ENCODE assay signal across 30 mouse cellular contexts in the genomic region with DNA sequence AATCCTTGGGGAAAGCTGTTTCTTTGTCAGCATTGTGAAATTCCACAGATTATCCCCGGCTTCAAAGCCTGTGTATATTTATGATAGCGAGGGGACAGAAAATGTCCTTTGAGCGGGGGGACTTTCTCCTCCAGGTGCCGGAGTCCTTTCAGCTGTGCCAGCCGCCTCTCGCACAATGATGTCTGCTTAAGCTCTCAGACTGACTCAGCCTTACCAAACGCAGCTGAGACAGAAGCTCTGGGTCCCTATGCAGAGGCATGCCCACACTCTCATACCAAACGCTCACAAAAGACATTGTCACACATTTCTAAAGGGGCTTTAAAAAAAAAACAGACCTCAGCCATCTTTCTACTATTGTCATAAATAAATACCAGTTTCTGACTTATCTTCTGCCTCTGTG.
DNase-seq lines count a peak whose midpoint lies in the region; ATAC-seq lines count a peak whose summit lies in the region.
"Had no signal": no experiment of that assay in that cellular context is flagged by ENCODE, and none has a peak within 500 bp of the region (broad histone marks: within the 10 kb centered on the region; RNA-seq: fewer than 3 reads in every experiment).

No protein-coding gene starts in this region.

- no peak overlapping the region for H3K4me2 ChIP-seq in forebrain, embryonic 14.5 days (ENCODE audit: low read length)
- no peak overlapping the region for H3K4me2 ChIP-seq in forebrain, embryonic 13.5 days
- peak overlapping the region; percentile 20; the same call in 1 of the 2 replicates for H3K4me2 ChIP-seq in stomach, embryonic 16.5 days (ENCODE audit: low read depth, low read length)
- H3K4me2 ChIP-seq: embryonic facial prominence, embryonic 12.5 days; heart, embryonic 15.5 days; limb, embryonic 15.5 days; liver, embryonic 13.5 days; neural tube, embryonic 13.5 days had no signal

- no peak for ATAC-seq in forebrain, embryonic 14.5 days
- no peak for ATAC-seq in forebrain, embryonic 13.5 days
- no peak for ATAC-seq in stomach, embryonic 16.5 days (ENCODE audit: insufficient read depth, low FRiP score)
- ATAC-seq: activated CD4-positive, CD25-positive, alpha-beta regulatory T cell, adult 4 months; forebrain, embryonic 16.5 days; hindbrain, postnatal 0 days; lung, postnatal 0 days had no signal

- H3K9ac ChIP-seq in forebrain, embryonic 14.5 days (ENCODE audit: low read length), result no peak overlapping the region
- no peak overlapping the region for H3K9ac ChIP-seq in forebrain, embryonic 13.5 days
- H3K9ac ChIP-seq in stomach, embryonic 16.5 days (ENCODE audit: low read length), result no peak overlapping the region
- H3K9ac ChIP-seq: embryonic facial prominence, embryonic 12.5 days; heart, embryonic 15.5 days; limb, embryonic 15.5 days; liver, embryonic 13.5 days; neural tube, embryonic 13.5 days had no signal

- H3K27me3 ChIP-seq in forebrain, embryonic 14.5 days (replicated peaks; ENCODE audit: control insufficient read depth, insufficient read depth, low read length), result no peaks in the 10 kb centered on the region
- no peaks in the 10 kb centered on the region for H3K27me3 ChIP-seq in forebrain, embryonic 13.5 days
- no peaks in the 10 kb centered on the region for H3K27me3 ChIP-seq in stomach, embryonic 16.5 days (ENCODE audit: control insufficient read depth, insufficient read depth, low read length)
- H3K27me3 ChIP-seq: CH12.LX; embryonic facial prominence, embryonic 12.5 days; heart, embryonic 15.5 days; limb, embryonic 15.5 days; liver, embryonic 13.5 days; neural tube, embryonic 13.5 days had no signal

- no peaks in the 10 kb centered on the region for H3K36me3 ChIP-seq in forebrain, embryonic 14.5 days (ENCODE audit: control insufficient read depth, insufficient read depth, low read length)
- no peaks in the 10 kb centered on the region for H3K36me3 ChIP-seq in forebrain, embryonic 13.5 days (ENCODE audit: poor library complexity, severe bottlenecking)
- no peaks in the 10 kb centered on the region for H3K36me3 ChIP-seq in stomach, embryonic 16.5 days (ENCODE audit: control insufficient read depth, insufficient read depth, low read length)
- H3K36me3 ChIP-seq: embryonic facial prominence, embryonic 12.5 days; heart, embryonic 10.5 days; heart, embryonic 15.5 days; limb, embryonic 15.5 days; liver, embryonic 13.5 days; neural tube, embryonic 13.5 days had no signal

- peak; percentile 17 for DNase-seq in forebrain, embryonic 14.5 days (ENCODE audit: low spot score)
- peak; percentile 3 to 19 for DNase-seq in left cerebral cortex, postnatal 25 days (ENCODE audit: low spot score in 2 of 2)
- no peak for DNase-seq in left cerebral cortex, postnatal 4 days
- peak; percentile 4 to 9 for DNase-seq in right cerebral cortex, adult 2 months (ENCODE audit: low spot score in 2 of 2)
- no peak for DNase-seq in right cerebral cortex, postnatal 14 days
- no peak for DNase-seq in kidney, postnatal 10 days
- DNase-seq: adrenal gland, adult 8-10 months; cerebellum, adult 11 months; cerebellum, adult 9-11 months; embryo, embryonic 11 days; gastrocnemius, postnatal 10 days; kidney, adult 2 months; kidney, postnatal 4 days; liver, embryonic 13.5 days; lung, adult 18-20 months; thymus, postnatal 14 days had no signal

- 54% methylated on average over 8 of the region's 8 CpGs for WGBS in forebrain, embryonic 14.5 days
- 62% methylated on average over 8 of the region's 8 CpGs for WGBS in forebrain, embryonic 13.5 days
- WGBS in stomach, embryonic 16.5 days, result 27% methylated on average over 8 of the region's 8 CpGs

- H3K9me3 ChIP-seq in forebrain, embryonic 14.5 days (replicated peaks; ENCODE audit: control insufficient read depth, low read length), result peaks cover 4% of the 10 kb centered on the region; the same call in 1 of the 2 replicates
- no peaks in the 10 kb centered on the region for H3K9me3 ChIP-seq in forebrain, embryonic 13.5 days (replicated peaks)
- H3K9me3 ChIP-seq in stomach, embryonic 16.5 days (replicated peaks; ENCODE audit: control insufficient read depth, low read length), result no peaks in the 10 kb centered on the region
- H3K9me3 ChIP-seq: heart, embryonic 15.5 days; limb, embryonic 10.5 days; limb, embryonic 15.5 days; neural tube, embryonic 13.5 days had no signal

- no peak overlapping the region for H3K27ac ChIP-seq in forebrain, embryonic 14.5 days (ENCODE audit: low read depth, low read length)
- H3K27ac ChIP-seq in forebrain, embryonic 13.5 days, result no peak overlapping the region
- no peak overlapping the region for H3K27ac ChIP-seq in stomach, embryonic 16.5 days (ENCODE audit: low read length)
- H3K27ac ChIP-seq: embryonic facial prominence, embryonic 12.5 days; heart, embryonic 10.5 days; heart, embryonic 15.5 days; hindbrain, postnatal 0 days; limb, embryonic 10.5 days; limb, embryonic 15.5 days; liver, embryonic 13.5 days; neural tube, embryonic 13.5 days had no signal

- intact Hi-C loops in left cerebral cortex, postnatal 25 days (cut with DNase I), result no loop called here
- intact Hi-C loops in left cerebral cortex, postnatal 4 days (cut with DNase I), result no loop called here

- no peak overlapping the region for H3K4me3 ChIP-seq in forebrain, embryonic 14.5 days (ENCODE audit: low read depth, low read length)
- H3K4me3 ChIP-seq in forebrain, embryonic 13.5 days, result no peak overlapping the region
- no peak overlapping the region for H3K4me3 ChIP-seq in stomach, embryonic 16.5 days (replicated peaks; ENCODE audit: low read length)
- H3K4me3 ChIP-seq: embryonic facial prominence, embryonic 12.5 days; heart, embryonic 10.5 days; heart, embryonic 15.5 days; limb, embryonic 10.5 days; limb, embryonic 15.5 days; liver, embryonic 13.5 days; myocyte; neural tube, embryonic 13.5 days had no signal

- no peaks in the 10 kb centered on the region for H3K4me1 ChIP-seq in forebrain, embryonic 14.5 days (ENCODE audit: control insufficient read depth, insufficient read depth, low read length)
- H3K4me1 ChIP-seq in forebrain, embryonic 13.5 days, result no peaks in the 10 kb centered on the region
- H3K4me1 ChIP-seq in stomach, embryonic 16.5 days (ENCODE audit: control insufficient read depth, insufficient read depth, low read length), result no peaks in the 10 kb centered on the region
- H3K4me1 ChIP-seq: embryonic facial prominence, embryonic 12.5 days; heart, embryonic 10.5 days; heart, embryonic 15.5 days; limb, embryonic 15.5 days; liver, embryonic 13.5 days; neural tube, embryonic 13.5 days had no signal

Comparison
In these comparisons a context has a peak if more than half of its experiments do, and no peak if none do; other contexts are left out.
1. DNase-seq: peak in forebrain, embryonic 14.5 days (single experiment), left cerebral cortex, postnatal 25 days (2 of 2) and right cerebral cortex, adult 2 months (2 of 2); none in left cerebral cortex, postnatal 4 days (single experiment), right cerebral cortex, postnatal 14 days (single experiment) and kidney, postnatal 10 days (single experiment).